Mouse (Mus musculus) urinary bladder, adult 18-20 months (tissue): ENCODE measurements at regions not wholly inside any gene's neighbourhood (a gene's known extent, or its start where the extent isn't known, plus 50 kb on each side); places are given as distances from the start of the nearest gene placed in this dataset.

Experiments used
- DNase-seq, 2 experiments: peaks; one replicate each; pipeline ENCODE4 v3.0.0; 2022; ENCODE audit warnings: low spot score in 2 of 2, mixed read lengths in 2 of 2

- DNase-seq, result no peak
Measured at GRCm38 (mm10) chr14:61665815-61666214, 58.6 kb downstream of the Kcnrg start.

DNA sequence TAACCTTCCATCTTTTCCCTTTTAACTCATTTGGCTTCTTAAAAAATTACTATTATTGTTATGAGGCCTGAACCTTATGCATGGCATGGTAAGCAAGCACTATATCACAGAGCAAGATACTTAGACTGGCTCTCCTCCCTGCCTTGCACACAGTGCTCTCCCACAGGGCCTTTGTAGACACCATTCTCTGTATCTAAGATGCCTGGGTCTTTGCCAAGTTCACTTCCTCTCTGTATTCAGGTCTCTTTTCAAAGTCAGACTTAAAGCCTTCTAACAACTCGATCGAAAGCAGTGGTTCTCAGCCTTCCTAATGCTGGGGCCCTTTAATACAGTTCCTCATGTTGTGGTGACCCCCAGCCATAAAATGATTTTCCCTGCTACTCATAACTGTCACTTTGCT, 65.9 kb downstream of the Kcnrg start:
- DNase-seq, result no peak

- DNase-seq, result no peak
Measured at GRCm38 (mm10) chr14:61678107-61678506, 70.8 kb downstream of the Kcnrg start.

DNA sequence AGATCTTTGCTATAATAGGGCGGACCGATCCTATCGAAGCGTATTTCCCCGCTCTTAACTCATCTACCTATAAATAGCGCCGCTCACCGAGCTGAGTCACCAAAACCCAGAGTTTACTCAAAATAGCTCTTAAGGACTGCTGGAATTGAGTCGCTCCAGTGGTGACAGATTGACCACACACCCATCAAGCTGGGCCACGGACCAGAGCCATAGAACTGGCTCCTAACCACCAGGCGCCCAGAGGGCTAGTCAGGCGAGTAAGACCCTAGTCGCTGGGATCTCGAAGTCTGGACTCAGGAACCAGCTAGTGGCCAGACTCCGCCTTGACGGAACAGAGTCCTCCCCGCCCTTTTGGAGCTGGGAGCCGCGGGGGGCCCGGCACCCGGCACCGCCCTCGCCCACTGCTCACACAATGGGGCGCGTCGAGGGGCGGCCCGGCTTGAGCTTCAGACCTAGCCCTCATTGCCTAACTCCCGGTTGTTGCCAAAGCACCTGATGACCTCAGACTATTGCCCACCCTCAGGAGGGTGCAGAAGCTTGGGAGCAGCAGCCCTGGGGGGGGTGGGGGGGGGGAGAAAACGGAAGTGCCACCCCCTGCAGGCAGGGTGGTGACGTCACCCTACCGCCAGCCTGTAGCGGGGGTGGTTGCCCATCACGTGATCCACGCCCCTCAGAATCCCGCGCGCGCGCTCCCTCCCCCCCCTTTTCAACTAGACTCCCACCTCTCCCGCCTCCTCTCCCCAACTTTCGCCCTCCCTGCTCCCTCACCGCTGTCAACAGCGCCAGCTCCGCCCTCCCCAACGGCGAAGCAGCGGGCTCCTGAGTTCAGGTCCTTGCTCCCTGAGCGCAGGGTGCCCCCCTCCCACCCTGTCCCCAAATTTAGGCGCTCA, 73.8 kb downstream of the Kcnrg start:
- peak; percentile 78 to 80 for DNase-seq

DNA sequence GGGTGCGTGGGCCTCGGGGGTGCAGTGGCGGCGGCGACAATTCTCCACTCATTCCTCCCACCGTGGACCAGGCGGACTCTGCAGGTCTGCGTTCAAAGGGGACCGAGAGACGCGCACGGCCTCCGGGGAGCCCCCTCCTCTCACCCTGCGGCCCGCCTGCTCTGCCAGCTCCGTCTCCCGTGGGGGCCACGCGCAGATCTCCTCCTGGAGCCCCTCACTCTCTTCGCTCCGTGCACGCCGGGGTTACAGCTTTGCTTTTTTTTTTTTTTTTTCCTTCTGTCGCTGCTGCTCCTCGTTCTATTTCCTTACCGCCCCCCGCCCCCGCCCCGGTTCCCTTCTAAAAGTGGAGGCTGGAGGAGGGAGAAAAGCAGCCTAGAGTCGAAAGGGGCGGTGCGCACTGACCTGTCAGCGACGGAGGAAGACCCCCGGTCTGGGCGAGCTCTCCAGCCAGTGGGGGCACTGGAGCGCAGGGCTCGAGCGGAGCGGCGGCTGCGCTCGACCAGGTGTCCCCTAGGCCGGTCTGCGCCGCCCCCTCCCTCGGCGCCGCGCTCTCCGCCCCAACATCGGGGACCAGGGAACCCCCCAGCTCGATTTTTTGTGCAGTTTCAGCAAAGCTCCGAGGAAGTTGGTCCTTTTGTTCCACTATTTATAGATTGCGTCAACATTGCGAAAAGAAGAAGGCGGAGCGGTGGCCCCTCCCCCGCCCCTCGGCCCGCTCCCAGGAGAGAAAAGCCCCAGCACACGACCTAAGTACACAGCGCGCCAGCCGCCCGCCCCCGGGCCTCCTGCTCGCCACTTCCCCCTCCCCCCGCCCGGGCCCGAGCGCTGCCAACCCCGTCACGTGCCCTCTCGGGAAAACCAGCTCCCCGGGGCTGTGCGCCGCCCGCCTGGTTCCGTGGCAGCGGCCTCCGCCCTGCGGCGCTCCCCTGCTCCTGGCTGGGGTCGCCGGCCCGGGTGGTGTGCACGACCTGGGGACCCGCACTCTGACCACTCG, 74.7 kb downstream of the Kcnrg start:
- DNase-seq, result peak; percentile 87 to 91

DNA sequence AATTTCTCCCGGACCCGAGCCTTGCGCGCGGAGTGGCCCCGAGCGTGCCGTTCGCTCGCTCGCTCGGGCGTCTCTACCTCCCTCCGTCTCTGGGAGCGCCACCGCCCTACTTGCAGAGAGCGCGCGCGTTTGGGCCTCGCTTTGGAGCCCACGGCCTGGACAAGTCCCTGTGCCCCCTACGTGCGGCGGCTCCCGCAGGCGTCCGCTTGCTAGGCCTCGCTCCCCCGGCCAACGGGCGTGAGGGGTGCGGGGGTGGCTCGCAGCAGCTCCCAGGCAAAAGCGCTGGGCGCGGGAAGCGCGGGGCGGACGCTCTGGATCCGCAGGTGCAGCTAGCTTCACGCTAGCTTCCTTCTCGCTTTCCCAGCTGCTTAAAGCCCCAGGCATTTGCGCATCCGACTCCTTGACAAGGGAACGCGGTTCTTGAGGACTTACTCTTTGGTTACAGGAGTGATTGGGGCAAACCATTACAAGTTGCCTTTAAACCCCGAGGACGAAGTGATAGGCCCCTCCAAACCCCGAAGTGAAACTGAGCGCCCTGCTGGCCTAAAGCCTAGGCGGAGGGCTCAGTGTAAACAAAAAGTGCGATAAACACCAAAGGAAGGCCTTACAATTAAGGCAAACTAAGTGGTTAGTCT, 75.6 kb downstream of the Kcnrg start:
- DNase-seq, result peak; percentile 45 to 76

DNA sequence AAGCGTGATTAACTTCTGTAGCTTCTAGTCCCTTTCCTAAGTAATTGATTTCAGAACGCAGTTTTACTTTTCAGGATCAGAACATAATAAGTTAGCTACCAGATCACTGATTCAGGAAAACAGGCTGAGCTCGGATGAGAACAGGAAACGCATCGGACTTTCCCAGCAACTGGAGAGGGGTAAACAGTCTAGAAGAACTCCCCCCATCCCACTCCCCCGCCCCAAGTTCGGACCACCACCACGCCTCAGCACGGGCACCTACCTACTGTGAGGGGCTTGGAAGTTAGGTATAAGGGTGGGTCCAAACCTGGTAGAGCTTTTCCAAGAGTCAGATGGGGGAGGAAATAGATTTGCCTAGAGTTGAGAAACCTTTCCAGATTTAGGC, 76.1 kb downstream of the Kcnrg start:
- no peak for DNase-seq

GRCm38 (mm10) chr14:61683791-61684411, 76.6 kb downstream of the Kcnrg start:
- no peak for DNase-seq

GRCm38 (mm10) chr14:61684473-61685230, 77.4 kb downstream of the Kcnrg start:
- DNase-seq, result no peak

DNA sequence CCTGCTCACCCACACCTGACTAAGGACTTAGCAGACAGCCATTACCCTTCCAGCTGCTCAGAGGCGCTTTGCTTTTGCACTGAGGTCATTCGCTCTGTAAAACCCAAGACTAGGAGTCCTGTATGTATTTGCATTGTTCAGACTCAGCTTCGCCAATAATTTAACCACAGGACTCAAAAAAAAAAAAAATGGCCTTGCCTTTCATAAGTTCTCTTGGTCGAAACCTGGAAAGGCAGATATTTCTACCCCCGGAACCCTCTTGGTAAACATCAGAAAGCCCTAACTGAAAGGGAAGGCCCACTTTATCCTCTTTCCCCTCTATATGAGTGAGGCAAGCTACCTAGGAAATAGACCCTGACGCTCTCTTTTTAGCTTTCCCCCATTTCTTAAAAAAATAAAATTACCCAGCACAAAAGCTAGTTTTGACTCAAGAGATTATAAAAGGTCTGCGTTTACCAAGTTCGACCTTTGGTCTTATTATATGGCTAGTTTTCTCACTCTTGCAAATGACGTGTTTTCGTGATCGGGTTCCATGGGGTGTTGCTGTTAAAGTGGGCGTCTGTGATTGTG, 78.1 kb downstream of the Kcnrg start:
- no peak for DNase-seq

- DNase-seq, result no peak
Measured at GRCm38 (mm10) chr14:61686101-61686691, 78.9 kb downstream of the Kcnrg start.

DNA sequence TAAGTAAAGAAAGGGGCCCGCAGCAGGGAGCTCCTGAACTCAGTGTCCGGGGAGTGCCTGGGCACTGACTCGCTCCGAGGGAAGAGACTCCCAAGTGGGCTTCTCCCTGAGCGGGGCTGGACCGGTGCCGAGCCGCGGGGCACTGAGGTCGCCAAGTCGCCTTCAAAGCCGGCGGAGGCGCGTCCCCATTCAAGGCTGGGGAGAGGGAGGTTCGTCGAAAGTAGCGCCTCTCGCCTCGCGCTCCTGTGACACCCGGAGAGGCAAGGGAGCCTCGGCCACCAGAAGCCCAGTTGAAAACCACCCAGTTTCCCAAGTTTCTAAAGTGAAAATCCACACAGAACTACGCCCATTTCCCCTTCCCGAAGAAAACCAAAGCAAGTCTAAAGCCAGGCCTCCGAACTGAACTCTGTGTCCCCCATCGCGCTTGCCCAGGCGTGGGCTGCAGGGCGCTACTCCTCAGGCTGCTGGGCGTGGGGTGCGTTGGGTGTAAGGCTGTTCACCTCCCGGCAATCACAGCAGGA, 79.6 kb downstream of the Kcnrg start:
- peak in 1 of 2 experiments; percentile 54 for DNase-seq

- DNase-seq, result no peak
Measured at GRCm38 (mm10) chr14:61687346-61688012, 80.2 kb downstream of the Kcnrg start.

- no peak for DNase-seq
Measured at GRCm38 (mm10) chr14:61688013-61688520, 80.8 kb downstream of the Kcnrg start.

DNA sequence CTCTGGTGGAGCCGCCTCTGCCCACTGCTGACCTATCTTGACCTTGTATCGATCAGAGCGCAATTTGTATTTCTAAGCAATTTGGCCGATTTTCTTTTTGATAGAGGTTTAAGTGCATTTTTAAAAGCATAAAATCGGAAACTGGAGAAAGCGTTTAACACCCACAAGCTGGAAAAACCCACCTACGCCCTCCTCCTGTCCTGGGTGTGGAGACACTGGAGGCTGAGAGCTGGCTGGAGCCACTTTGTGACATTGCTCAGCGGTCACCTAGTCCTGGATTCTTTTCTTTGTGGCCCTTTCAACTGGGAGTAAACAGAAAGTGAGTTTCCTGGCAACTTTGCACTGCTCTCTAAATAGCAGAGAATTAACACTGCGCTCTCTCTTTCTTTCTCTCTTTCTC, 81.4 kb downstream of the Kcnrg start:
- DNase-seq, result no peak

DNA sequence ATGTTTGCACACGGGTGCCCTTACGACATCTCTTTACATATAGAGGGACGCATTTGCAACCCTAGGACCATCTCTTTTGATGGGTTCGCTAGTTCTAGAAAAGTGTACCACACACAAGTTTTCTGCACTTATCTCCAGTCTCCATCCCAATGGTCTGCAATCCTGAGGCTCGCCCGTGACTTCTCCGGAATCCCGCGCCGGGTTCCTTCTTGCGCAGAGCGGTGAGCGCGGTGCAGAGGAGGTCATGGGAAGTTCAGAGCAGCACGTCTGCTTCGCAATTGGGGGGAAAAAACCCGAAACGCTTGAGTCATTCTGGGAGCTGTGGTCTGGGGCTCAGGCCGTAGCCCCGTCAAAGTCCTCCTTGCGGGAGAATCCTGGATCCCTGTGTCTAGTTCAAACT, 82.0 kb downstream of the Kcnrg start:
- DNase-seq, result no peak

GRCm38 (mm10) chr14:61689776-61690175, 82.5 kb downstream of the Kcnrg start:
- DNase-seq, result no peak

- DNase-seq, result no peak
Measured at GRCm38 (mm10) chr14:61691785-61692372, 84.6 kb downstream of the Kcnrg start.

DNA sequence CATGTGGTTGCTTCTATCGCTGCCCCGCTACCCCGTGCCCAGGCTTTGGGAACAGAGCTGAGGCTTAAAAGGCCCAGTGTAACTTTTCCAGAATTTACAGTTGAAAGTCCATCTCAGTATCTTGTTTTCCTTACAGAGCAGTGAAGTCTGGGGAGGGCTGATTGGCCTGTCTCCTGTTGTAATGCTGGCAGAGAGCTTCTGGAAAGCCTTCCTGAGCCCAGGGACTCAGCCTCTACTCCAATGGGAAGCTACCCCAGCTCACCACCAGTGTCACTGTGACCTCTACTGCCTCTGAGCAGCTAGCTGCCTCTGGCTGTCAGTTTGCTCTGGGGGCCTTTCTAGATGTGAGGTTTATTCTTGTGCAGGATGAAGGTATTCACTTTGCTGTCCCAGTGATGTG, 87.5 kb downstream of the Kcnrg start:
- DNase-seq, result no peak
